Mouse (Mus musculus) gastrocnemius, postnatal 10 days (tissue): ENCODE measurements at regions not wholly inside any gene's neighbourhood (a gene's known extent, or its start where the extent isn't known, plus 50 kb on each side); places are given as distances from the start of the nearest gene placed in this dataset.

ENCODE experiments used
- DNase-seq: peaks from one replicate; pipeline ENCODE4 v3.0.0; 2021; ENCODE audit warnings: mixed read lengths

- no peak for DNase-seq
Measured at GRCm38 (mm10) chr3:41413771-41414170, 141.8 kb upstream of the Jade1 start.

- DNase-seq = no peak
Measured at GRCm38 (mm10) chr3:41412698-41413097, 142.8 kb upstream of the Jade1 start.

GRCm38 (mm10) chr3:41408821-41409737 lies 146.5 kb upstream of the Jade1 start:
- DNase-seq = no peak

DNA sequence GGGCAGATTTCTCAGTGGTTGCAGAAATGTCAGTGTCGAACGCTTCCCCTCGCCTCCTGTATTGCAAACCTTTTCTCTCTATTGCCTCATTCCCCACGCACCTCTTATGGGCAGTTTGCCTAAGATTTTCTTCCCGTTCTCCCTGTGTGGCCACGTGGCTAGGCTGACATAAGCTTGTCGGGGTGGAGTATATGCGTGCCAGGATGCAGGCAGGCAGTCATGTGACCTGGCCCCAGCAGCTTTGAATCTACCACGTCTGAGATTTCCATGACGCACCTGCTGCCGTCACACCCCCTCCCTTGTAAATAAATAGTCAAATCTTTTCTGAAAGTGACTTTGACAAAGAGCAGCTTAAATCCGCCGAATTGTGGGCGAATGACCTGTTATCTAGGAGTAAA lies 147.1 kb upstream of the Jade1 start:
- no peak for DNase-seq

DNA sequence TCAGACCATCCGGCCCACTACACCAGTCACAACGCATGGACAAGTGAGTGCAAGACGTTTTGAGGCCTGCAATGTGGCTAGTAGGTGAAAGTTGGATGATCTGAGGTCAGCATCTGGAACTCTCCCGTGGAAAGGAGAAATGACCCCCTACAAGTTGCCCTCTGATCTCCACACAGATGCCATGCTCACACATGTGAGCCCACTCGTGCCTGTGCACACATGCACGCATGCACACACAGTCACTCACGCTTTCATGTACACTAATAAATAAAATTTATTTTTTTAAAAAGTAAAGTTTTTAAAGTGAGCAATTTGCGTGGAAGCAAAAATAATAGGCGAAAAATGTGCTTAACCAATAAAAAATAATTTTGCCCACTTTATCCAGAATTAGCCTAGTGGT lies 147.5 kb upstream of the Jade1 start:
- DNase-seq = no peak

DNA sequence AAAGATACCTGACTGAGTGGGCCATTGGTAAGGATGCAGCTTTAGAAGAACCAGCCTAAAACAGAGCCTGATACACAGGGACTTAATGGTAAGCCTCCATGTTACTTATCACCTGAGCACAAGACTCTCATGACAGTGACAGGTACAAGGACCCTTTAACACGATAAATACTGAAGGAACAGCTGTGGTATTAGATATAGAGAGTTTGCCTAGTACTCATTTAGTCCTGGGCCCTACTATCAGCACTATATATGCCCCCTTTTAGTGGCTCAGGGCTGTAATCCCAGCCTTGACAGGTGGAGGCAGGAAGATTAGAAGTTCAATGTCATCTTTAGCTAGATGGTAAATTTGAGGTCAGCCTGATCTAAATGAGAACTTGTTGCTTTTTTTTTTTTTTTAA lies 148.0 kb upstream of the Jade1 start:
- no peak for DNase-seq

DNA sequence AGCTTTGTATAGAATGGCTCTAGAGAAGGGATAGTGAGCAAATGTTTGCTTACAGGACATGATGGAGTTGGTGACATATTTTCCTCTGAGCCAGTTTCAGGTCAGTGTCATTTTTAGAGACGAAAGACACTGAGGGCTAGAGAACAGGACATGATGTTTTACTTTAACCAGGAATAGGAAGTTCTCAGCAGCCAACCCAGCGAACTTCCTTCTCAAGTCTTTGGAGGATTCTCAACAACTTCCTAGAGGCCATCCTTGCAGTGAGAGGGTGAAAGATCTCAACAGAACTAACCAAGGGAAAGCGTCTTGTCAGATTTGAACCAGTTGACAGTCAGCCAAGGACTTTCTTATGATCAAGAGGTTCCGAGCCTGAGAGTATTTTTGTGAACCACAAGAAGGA lies 153.7 kb upstream of the Jade1 start:
- DNase-seq = no peak

DNA sequence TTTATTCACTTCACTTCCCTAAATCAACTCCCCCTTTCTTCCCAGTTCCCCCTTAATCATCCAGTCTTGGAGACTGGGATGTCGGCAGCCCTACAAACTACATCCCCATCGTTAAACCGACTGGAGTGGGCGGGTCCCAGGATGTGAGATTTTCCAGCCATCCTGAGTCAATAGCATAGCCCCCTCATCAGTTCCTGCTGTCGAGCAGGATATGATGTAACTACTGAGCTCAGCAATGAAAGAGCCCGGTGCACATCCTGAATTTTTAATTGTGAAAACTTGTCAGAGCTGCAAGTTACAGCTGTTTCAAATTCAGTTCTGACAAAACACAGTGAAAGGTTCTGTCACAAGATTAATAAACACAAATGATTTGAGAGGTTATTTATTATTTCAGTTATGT lies 165.7 kb upstream of the Jade1 start:
- no peak for DNase-seq

- no peak for DNase-seq
Measured at GRCm38 (mm10) chr3:41387469-41388212, 167.9 kb upstream of the Jade1 start.

DNA sequence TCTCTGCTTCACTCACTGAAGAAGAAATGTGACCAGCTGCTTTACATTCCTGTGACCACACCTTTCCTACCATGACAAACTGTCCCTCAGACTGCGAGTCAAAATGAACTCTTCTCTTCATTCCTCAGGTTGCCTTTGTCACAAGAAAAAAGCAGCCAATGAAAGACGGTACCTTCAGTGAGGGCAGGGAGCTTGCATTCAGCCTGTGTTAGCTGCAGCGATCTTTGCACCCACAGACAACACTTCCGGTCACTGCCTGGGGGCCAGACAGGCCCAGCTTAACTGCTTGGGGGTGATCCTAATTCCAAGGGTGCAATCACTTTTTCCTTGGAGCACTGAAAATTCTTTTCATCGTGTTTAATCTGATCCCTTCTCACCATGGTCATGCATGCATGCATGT lies 169.2 kb upstream of the Jade1 start:
- DNase-seq = no peak

DNA sequence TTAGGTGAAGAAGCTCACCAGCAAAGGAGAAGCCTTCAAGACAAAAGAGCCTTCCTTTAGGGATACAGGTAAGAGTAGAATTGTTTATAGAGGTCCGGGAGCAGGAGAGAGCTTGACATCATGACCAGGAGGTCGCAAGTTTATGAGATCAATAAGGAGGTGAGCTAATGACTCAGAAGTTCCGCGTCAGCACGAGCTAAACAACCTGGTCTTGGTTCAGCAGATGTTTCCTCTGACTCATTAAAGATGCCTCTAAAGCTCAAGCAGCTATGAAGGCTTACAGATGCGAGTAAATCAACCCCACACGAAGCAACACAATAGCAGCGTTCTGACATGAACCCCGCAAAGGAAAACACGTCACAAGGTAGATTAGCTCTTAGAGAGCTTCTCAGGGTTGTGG lies 171.1 kb upstream of the Jade1 start:
- DNase-seq = no peak

DNA sequence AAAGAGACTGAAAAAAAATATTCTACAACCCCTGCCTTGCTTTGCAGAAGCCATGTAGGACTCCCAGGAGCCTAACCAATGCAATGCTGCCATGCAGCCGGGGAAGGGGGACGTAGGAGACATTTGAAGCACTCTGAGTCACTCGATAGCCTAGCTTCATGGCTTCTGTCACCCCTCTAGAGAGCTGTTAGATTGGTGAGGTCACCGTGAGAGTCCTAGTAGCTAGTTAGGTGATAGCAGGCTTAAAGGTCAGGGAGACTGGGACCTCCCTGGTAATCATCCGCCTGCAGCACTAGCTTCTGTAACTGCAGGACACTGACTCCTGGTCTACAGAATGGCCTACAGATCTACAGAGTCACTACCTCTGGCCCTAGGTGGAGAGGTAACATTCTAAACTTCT lies 177.0 kb upstream of the Jade1 start:
- DNase-seq = no peak

- no peak for DNase-seq
Measured at GRCm38 (mm10) chr3:41377826-41378406, 177.6 kb upstream of the Jade1 start.

GRCm38 (mm10) chr3:41376848-41377582 lies 178.5 kb upstream of the Jade1 start:
- no peak for DNase-seq

GRCm38 (mm10) chr3:41375230-41375930 lies 180.2 kb upstream of the Jade1 start:
- no peak for DNase-seq

DNA sequence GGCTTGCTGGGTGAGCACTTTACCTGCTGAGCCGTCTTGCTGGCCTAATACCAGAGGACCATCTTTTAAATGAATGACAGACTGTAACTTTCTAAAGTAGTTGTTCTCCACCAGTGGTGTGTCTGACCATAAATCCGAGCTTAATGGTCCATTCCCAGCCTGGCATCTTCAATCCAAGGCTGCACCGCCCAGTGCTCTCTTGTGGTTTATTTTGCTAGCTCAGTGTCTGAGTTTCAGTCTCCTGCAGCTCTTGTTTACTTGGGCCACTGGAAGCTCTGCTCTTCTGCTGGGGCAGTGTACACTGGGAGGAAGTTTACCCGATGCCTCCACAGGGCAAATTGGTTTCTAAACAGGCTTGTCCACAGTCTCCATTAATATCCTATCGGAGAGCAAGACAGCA lies 182.3 kb upstream of the Jade1 start:
- DNase-seq = no peak

- no peak for DNase-seq
Measured at GRCm38 (mm10) chr3:41368351-41369101, 187.0 kb upstream of the Jade1 start.

DNA sequence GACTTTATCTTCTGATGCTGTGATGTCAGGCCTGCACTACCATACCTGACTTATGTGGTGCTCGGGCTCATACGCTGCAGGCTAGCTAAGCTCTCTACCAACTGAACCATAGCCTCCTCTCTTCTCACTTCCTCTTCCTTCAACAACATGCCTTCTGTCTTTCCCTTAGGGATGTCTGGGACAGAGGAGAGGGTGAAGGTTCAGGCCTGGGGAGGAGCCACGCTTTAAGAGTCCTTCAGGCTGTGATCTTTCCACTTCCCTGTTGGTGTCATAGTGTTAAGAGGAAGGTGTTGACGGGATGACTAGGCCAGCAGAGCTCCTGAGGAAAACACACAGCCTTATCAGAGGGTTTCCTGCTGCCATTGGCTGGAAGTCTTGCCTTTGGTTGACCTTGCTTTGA lies 188.8 kb upstream of the Jade1 start:
- DNase-seq = no peak

- peak; percentile 40 for DNase-seq
Measured at GRCm38 (mm10) chr3:41366264-41366663, 189.3 kb upstream of the Jade1 start.

DNA sequence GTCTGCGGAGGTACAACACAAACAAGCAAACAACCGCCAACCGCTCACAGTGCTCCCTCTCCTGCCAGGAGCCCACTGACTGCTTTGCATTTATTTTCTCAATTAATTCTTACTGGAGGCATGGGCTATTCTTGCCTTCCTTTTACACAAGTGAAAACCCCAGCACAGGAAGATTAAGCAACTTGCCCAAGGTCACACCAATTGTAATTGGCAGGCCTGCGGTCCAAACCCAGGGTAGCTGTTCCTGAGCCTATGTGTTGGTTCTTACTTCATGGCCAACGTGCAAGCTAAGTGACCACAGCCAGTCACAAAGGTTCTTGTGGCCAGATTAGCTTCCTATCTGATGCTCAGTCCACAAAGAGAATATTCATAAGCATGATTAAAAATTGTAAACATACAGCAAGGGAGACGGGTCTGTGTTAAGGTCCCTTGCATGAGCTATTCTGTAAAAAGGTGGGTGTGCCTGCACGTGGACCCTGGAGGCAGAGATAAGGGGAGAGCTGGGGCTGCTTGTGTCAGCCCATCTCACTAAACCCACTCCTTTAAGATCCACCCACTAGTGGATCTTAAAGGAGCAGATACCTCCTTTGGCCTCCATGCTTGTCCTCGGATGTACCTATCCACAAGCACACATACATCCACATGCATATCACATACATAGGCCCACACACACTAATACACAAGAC lies 190.2 kb upstream of the Jade1 start:
- no peak for DNase-seq

DNA sequence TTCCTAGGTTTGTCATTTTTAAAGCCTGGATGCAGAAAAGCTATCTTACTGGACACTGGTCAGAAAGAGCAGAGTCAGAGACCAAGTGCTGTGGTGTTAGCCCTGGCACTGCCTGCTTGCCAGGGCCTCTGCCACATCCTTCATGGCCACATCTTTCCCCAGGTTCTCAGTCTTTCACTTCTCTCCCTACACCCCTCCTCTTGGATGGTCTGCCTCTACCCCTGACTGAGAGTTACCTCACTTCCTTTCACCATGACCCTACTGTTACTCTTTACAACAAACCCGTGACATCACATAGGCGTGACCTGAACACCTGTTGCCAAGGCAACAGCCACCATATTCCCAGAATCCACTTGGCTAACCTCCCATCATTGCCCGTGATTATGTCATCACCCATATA lies 191.6 kb upstream of the Jade1 start:
- DNase-seq = no peak
